32 mouse cellular contexts compared by ENCODE assay signal in the genomic region with DNA sequence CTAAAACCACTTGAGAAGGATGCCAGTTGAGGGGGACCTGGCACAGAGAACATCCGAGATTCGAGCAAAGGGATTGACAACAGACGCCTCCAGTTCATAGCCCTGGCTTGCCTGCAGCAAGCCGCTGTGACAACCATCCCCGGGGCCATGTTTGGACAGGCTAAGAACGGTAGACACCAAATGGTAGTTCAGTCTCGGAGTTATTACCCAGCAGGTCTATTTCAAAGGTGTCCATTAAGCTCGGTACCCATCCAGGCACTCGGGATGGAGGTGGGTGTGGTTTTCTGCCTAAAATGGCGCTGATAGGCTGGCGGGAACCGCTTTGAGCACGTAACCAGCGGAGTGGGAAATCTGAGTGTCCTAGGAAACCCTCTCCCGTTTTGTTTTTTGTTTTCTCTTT. TPM values are rescaled to one million over a fixed set of nuclear protein-coding genes. Genes with fewer than 3 reads are reported as not detected.
DNase-seq lines count a peak whose midpoint lies in the region; TF ChIP-seq lines count a peak whose summit lies in the region.
"Had no signal": no experiment of that assay in that cellular context is flagged by ENCODE, and none has a peak within 500 bp of the region (broad histone marks: within the 10 kb centered on the region; RNA-seq: fewer than 3 reads in every experiment).

No protein-coding gene starts in this region.

- intact Hi-C loops in gastrocnemius, adult 2 months (cut with DNase I), result loop anchor here (10.0 kb wide), 1 partner anchor 91 kb away; a partner anchor contains a TSS
- intact Hi-C loops in left cerebral cortex, adult 2 months (cut with DNase I), result loop anchor here (10.0 kb wide), 1 partner anchor 91 kb away; a partner anchor contains a TSS
- intact Hi-C loops in left cerebral cortex, postnatal 14 days (cut with DNase I), result loop anchor here (10.0 kb wide), 1 partner anchor 91 kb away; a partner anchor contains a TSS

- H3K36me3 ChIP-seq in testis, adult 2 months (ENCODE audit: control insufficient read depth, insufficient read depth, low read length), result no peaks in the 10 kb centered on the region
- H3K36me3 ChIP-seq in limb, embryonic 10.5 days, result no peaks in the 10 kb centered on the region
- H3K36me3 ChIP-seq: embryonic facial prominence, embryonic 10.5 days; embryonic facial prominence, embryonic 13.5 days; forebrain, embryonic 12.5 days; forebrain, embryonic 15.5 days; hindbrain, embryonic 10.5 days; hindbrain, embryonic 13.5 days; intestine, embryonic 15.5 days had no signal

- H3K9me3 ChIP-seq in limb, embryonic 10.5 days (replicated peaks), result no peaks in the 10 kb centered on the region
- H3K9me3 ChIP-seq: embryonic facial prominence, embryonic 13.5 days; forebrain, embryonic 12.5 days; forebrain, embryonic 15.5 days; hindbrain, embryonic 10.5 days; hindbrain, embryonic 13.5 days; intestine, embryonic 15.5 days had no signal

- no peak overlapping the region for H3K4me3 ChIP-seq in gastrocnemius, adult 2 months
- H3K4me3 ChIP-seq in left cerebral cortex, adult 2 months, result 0 out of 2 replicates have a peak overlapping the region, but pooled peaks have one; percentile 3
- peak overlapping the region; percentile 59 for H3K4me3 ChIP-seq in testis, adult 2 months (ENCODE audit: control insufficient read depth, low read depth, low read length)
- H3K4me3 ChIP-seq in limb, embryonic 10.5 days, result no peak overlapping the region
- H3K4me3 ChIP-seq: embryonic facial prominence, embryonic 10.5 days; embryonic facial prominence, embryonic 13.5 days; erythroblast, embryonic 14.5 days; forebrain, embryonic 12.5 days; forebrain, embryonic 15.5 days; hindbrain, embryonic 10.5 days; hindbrain, embryonic 13.5 days; intestine, embryonic 15.5 days had no signal

- no peak overlapping the region for H3K27ac ChIP-seq in gastrocnemius, adult 2 months
- H3K27ac ChIP-seq in left cerebral cortex, adult 2 months, result no peak overlapping the region
- no peak overlapping the region for H3K27ac ChIP-seq in testis, adult 2 months (ENCODE audit: control insufficient read depth, insufficient read depth, low read depth, low read length)
- H3K27ac ChIP-seq in limb, embryonic 10.5 days, result no peak overlapping the region
- H3K27ac ChIP-seq: embryonic facial prominence, embryonic 10.5 days; embryonic facial prominence, embryonic 13.5 days; forebrain, embryonic 12.5 days; forebrain, embryonic 15.5 days; hindbrain, embryonic 10.5 days; hindbrain, embryonic 13.5 days; intestine, embryonic 15.5 days had no signal

- TF ChIP-seq CTCF in gastrocnemius, adult 2 months (IDR thresholded peaks at IDR 0.05), result no peak
- no peak for TF ChIP-seq CTCF in left cerebral cortex, adult 2 months (IDR thresholded peaks at IDR 0.05)
- TF ChIP-seq CTCF in testis, adult 2 months (IDR thresholded peaks at IDR 0.05; ENCODE audit: control insufficient read depth, insufficient read depth, insufficient replicate concordance, low read depth, low read length), result no peak

- TF ChIP-seq POLR2A in testis, adult 2 months (IDR thresholded peaks at IDR 0.05; ENCODE audit: control insufficient read depth, low read depth, low read length), result no peak

- no peaks in the 10 kb centered on the region for H3K27me3 ChIP-seq in testis, adult 2 months (ENCODE audit: control insufficient read depth, insufficient read depth, low read length)
- H3K27me3 ChIP-seq in limb, embryonic 10.5 days (ENCODE audit: low read depth, poor library complexity, severe bottlenecking), result no peaks in the 10 kb centered on the region
- H3K27me3 ChIP-seq: CH12.LX; embryonic facial prominence, embryonic 13.5 days; forebrain, embryonic 12.5 days; forebrain, embryonic 15.5 days; hindbrain, embryonic 13.5 days; intestine, embryonic 15.5 days had no signal

- H3K4me1 ChIP-seq in testis, adult 2 months (ENCODE audit: control insufficient read depth, insufficient read depth, low read length), result peaks cover 7% of the 10 kb centered on the region
- no peaks in the 10 kb centered on the region for H3K4me1 ChIP-seq in limb, embryonic 10.5 days
- H3K4me1 ChIP-seq: embryonic facial prominence, embryonic 10.5 days; embryonic facial prominence, embryonic 13.5 days; forebrain, embryonic 12.5 days; forebrain, embryonic 15.5 days; hindbrain, embryonic 10.5 days; hindbrain, embryonic 13.5 days; intestine, embryonic 15.5 days had no signal

- 84% methylated on average over 15 of the region's 15 CpGs for WGBS in limb, embryonic 10.5 days

- peak; percentile 4 for DNase-seq in gastrocnemius, postnatal 25 days
- no peak for DNase-seq in gastrocnemius, adult 2 months
- no peak for DNase-seq in left cerebral cortex, adult 2 months (ENCODE audit: extremely low spot score in 1 of 2, low spot score in 2 of 2)
- DNase-seq in left cerebral cortex, postnatal 14 days (ENCODE audit: low spot score in 2 of 2), result no peak
- DNase-seq in testis, postnatal 10 days (ENCODE audit: low spot score), result no peak
- DNase-seq in limb, embryonic 10.5 days (ENCODE audit: low spot score), result peak; percentile 17
- no peak for DNase-seq in layer of hippocampus, adult 9-10 months (ENCODE audit: low spot score)
- DNase-seq: adrenal gland, postnatal 25 days; B cell, adult 2 months; cerebellum, adult 11-12 months; cerebellum, adult 8-10 months; cerebellum, postnatal 36 days; embryo, embryonic 11 days; gastrocnemius, postnatal 10 days; heart, adult 18-20 months; heart, postnatal 36 days had no signal

RNA-seq across cellular contexts. Expression of a gene that starts 16.4 kb away (rescaled TPM):
- total RNA-seq in gastrocnemius, postnatal 25 days (2021), result not detected
- not detected for total RNA-seq in gastrocnemius, adult 2 months (2021)
- total RNA-seq in left cerebral cortex, adult 2 months (2021), result 1 to 10 TPM; 3.3 to 3.4 TPM
- 1 to 10 TPM; 1.0 to 1.5 TPM for total RNA-seq in left cerebral cortex, postnatal 14 days (2021)
- not detected in 2 replicates for polyA plus RNA-seq in testis, adult 2 months (2012; rRNA removed)
- polyA plus RNA-seq in limb, embryonic 10.5 days (2016; fragmentation: Nextera tagmentation; extraction: Ambion mirVana), result 0.14 TPM in 2 replicates
- total RNA-seq: adrenal gland, adult 18-20 months; adrenal gland, postnatal 25 days; CH12.LX; gastrocnemius, postnatal 4 days; heart, adult 18-20 months; heart, postnatal 36 days; MEL had no signal
- polyA plus RNA-seq: embryonic facial prominence, embryonic 13.5 days; erythroblast, embryonic 14.5 days; heart, embryonic 11.5 days; heart, embryonic 14.5 days; heart, postnatal 0 days; intestine, embryonic 15.5 days had no signal

RNA-seq across cellular contexts. Expression of a gene that starts 55.9 kb away (rescaled TPM):
- 1 to 10 TPM in 1 of 2 experiments, under 1 TPM in 1; 0.35 to 1.1 TPM for total RNA-seq in gastrocnemius, postnatal 25 days (2021)
- 1 to 10 TPM in 1 of 2 experiments, under 1 TPM in 1; 0.66 to 1.1 TPM for total RNA-seq in gastrocnemius, adult 2 months (2021)
- under 1 TPM; 0.23 to 0.66 TPM for total RNA-seq in left cerebral cortex, adult 2 months (2021)
- total RNA-seq in left cerebral cortex, postnatal 14 days (2021), result under 1 TPM in 1 of 2 experiments, not detected in 1; 0.29 TPM
- 0.53 and 0.57 TPM in 2 replicates for polyA plus RNA-seq in testis, adult 2 months (2012; rRNA removed)
- 1.9 and 2.4 TPM in 2 replicates for polyA plus RNA-seq in limb, embryonic 10.5 days (2016; fragmentation: Nextera tagmentation; extraction: Ambion mirVana)
- polyA plus RNA-seq: erythroblast, embryonic 14.5 days had no signal

Comparison
In these comparisons a context has a peak if more than half of its experiments do, and no peak if none do; other contexts are left out.
1. DNase-seq: peak in gastrocnemius, postnatal 25 days (single experiment) and limb, embryonic 10.5 days (single experiment); none in gastrocnemius, adult 2 months (single experiment), left cerebral cortex, adult 2 months (0 of 2), left cerebral cortex, postnatal 14 days (0 of 2), testis, postnatal 10 days (single experiment) and layer of hippocampus, adult 9-10 months (single experiment).
2. H3K4me3 ChIP-seq: peak in left cerebral cortex, adult 2 months (single experiment) and testis, adult 2 months (single experiment); none in gastrocnemius, adult 2 months (single experiment) and limb, embryonic 10.5 days (single experiment).